Mouse (Mus musculus) mouse embryonic stem cell (cell line): ENCODE measurements around the gene Gm21310.
"Not testable (repeated sequence)": the region's sequence is repeated elsewhere in the genome, so short reads cannot be mapped to it uniquely, and the experiment has no call there.

Experiments used
- in situ Hi-C, 2 experiments: fragments of 300-500 bp; cut with MboI; formaldehyde crosslinking; loops; 1 replicate in 1 of 2; 3 replicates in 1 of 2; pipeline ENCODE4 v1.14.3; 2019 to 2020; ENCODE audit warnings: low sequenced_read_pairs in 2 of 2, low pct_unique_long_range_greater_than_20kb in 1 of 2, mixed read lengths in 1 of 2; ENCODE audit not compliant: unreplicated experiment in 1 of 2

Gm21310 gene

DNA sequence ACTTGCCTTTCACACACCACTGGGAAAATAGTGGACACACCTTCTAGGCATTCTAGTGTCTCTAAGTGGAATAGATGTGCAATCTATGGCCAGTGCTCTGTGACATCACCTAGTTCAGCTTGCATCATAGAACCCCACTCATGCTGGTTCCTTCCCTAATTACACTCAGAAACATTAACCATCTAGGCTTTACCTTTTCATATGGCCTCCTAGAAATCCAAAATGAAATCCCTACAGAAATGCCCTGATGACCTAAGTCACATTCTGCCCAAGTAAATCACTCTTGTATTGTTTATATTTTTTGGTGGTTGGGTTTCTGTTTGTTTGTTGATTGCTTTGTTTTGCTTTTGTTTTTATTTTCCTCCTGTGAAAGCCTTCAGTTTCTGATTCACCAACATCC, at the start of gene Gm21310:
Gm21310 (minus strand) TSS at position 101 of the 400 bp plus-strand sequence.
- in situ Hi-C loops: not testable (repeated sequence)
